Mouse (Mus musculus): ENCODE results near the gene Gm2174. TPM values are rescaled to one million over a fixed set of nuclear protein-coding genes. Genes with fewer than 3 reads are reported as not detected.

The Gm2174 gene
- polyA plus RNA-seq, 1 experiment = not detected

GRCm38 (mm10) chrX:56430601-56431000, 17.2 kb upstream of the Gm2174 start:
- H3ac ChIP-seq (ENCODE audit: control insufficient read depth, insufficient read length, low read depth) = no peak overlapping the region
- no peak for TF ChIP-seq USF1 (IDR thresholded peaks at IDR 0.05; ENCODE audit: low read depth)
- TF ChIP-seq FOSL1 (IDR thresholded peaks at IDR 0.05; ENCODE audit: insufficient read depth, low read length, poor library complexity, severe bottlenecking) = no peak
- TF ChIP-seq MYOG (IDR thresholded peaks at IDR 0.05; ENCODE audit: control insufficient read depth, extremely low read depth, insufficient read length) = no peak
- TF ChIP-seq MYOD1 (IDR thresholded peaks at IDR 0.05; ENCODE audit: control insufficient read depth, insufficient read length, low read depth) = no peak
- TF ChIP-seq CEBPB (IDR thresholded peaks at IDR 0.05; ENCODE audit: low read depth) = no peak
- TF ChIP-seq CTCF (IDR thresholded peaks at IDR 0.05; ENCODE audit: control insufficient read depth, insufficient read depth, insufficient read length) = no peak
- no peak for TF ChIP-seq MAX (IDR thresholded peaks at IDR 0.05)

GRCm38 (mm10) chrX:56435758-56436283, 11.9 kb upstream of the Gm2174 start:
- Histone ChIP-seq H3K4me3 (ENCODE audit: insufficient read depth, poor library complexity, severe bottlenecking) (no peak overlapping the region), H3K27me3 (ENCODE audit: control insufficient read depth, insufficient read depth, insufficient read length) (no peaks in the 10 kb centered on the region), H3ac (ENCODE audit: control insufficient read depth, insufficient read length, low read depth) (no peak overlapping the region), H3K79me2 (ENCODE audit: control insufficient read depth, insufficient read depth) (no peaks in the 10 kb centered on the region), H3K79me3 (ENCODE audit: low read depth) (no peaks in the 10 kb centered on the region), H3K36me3 (ENCODE audit: control insufficient read depth, insufficient read depth) (no peaks in the 10 kb centered on the region)
- TF ChIP-seq CTCF (IDR thresholded peaks at IDR 0.05; ENCODE audit: control insufficient read depth, insufficient read depth, insufficient read length) = no peak
- TF ChIP-seq MYOG (IDR thresholded peaks at IDR 0.05; ENCODE audit: control insufficient read depth, extremely low read depth, insufficient read length) = no peak
- no peak for TF ChIP-seq MYOD1 (IDR thresholded peaks at IDR 0.05; ENCODE audit: control insufficient read depth, insufficient read length, low read depth)
- TF ChIP-seq USF1 (IDR thresholded peaks at IDR 0.05; ENCODE audit: low read depth) = no peak
- TF ChIP-seq CEBPB (IDR thresholded peaks at IDR 0.05; ENCODE audit: low read depth) = no peak
- no peak for TF ChIP-seq FOSL1 (IDR thresholded peaks at IDR 0.05; ENCODE audit: insufficient read depth, low read length, poor library complexity, severe bottlenecking)
- TF ChIP-seq MAX (IDR thresholded peaks at IDR 0.05) = no peak

More at GRCm38 (mm10) chrX:56430601-56431000, 17.2 kb upstream of the Gm2174 start:
- H3K36me3 ChIP-seq (ENCODE audit: control insufficient read depth, insufficient read depth) = no peaks in the 10 kb centered on the region
- H3K4me3 ChIP-seq (ENCODE audit: insufficient read depth, poor library complexity, severe bottlenecking) = no peak overlapping the region
- H3K79me2 ChIP-seq (ENCODE audit: control insufficient read depth, insufficient read depth) = no peaks in the 10 kb centered on the region
- no peaks in the 10 kb centered on the region for H3K27me3 ChIP-seq (ENCODE audit: control insufficient read depth, insufficient read depth, insufficient read length)
- no peaks in the 10 kb centered on the region for H3K79me3 ChIP-seq (ENCODE audit: low read depth)

GRCm38 (mm10) chrX:56446487-56447428, 1.0 kb upstream of the Gm2174 start:
- no peak for TF ChIP-seq USF1 (IDR thresholded peaks at IDR 0.05; ENCODE audit: low read depth)
- TF ChIP-seq CEBPB (IDR thresholded peaks at IDR 0.05; ENCODE audit: low read depth) = no peak
- no peak for TF ChIP-seq CTCF (IDR thresholded peaks at IDR 0.05; ENCODE audit: control insufficient read depth, insufficient read depth, insufficient read length)
- TF ChIP-seq MYOD1 (IDR thresholded peaks at IDR 0.05; ENCODE audit: control insufficient read depth, insufficient read length, low read depth) = no peak
- no peak for TF ChIP-seq MYOG (IDR thresholded peaks at IDR 0.05; ENCODE audit: control insufficient read depth, extremely low read depth, insufficient read length)
- TF ChIP-seq FOSL1 (IDR thresholded peaks at IDR 0.05; ENCODE audit: insufficient read depth, low read length, poor library complexity, severe bottlenecking) = no peak
- TF ChIP-seq MAX (IDR thresholded peaks at IDR 0.05) = no peak
- Histone ChIP-seq H3K27me3 (ENCODE audit: control insufficient read depth, insufficient read depth, insufficient read length) (peaks cover 5% of the 10 kb centered on the region), H3K4me3 (ENCODE audit: insufficient read depth, poor library complexity, severe bottlenecking) (no peak overlapping the region), H3ac (ENCODE audit: control insufficient read depth, insufficient read length, low read depth) (no peak overlapping the region), H3K36me3 (ENCODE audit: control insufficient read depth, insufficient read depth) (no peaks in the 10 kb centered on the region), H3K79me2 (ENCODE audit: control insufficient read depth, insufficient read depth) (no peaks in the 10 kb centered on the region), H3K79me3 (ENCODE audit: low read depth) (no peaks in the 10 kb centered on the region)

GRCm38 (mm10) chrX:56454671-56455371, 7.1 kb downstream of the Gm2174 start, which contains the start of gene Ints6l:
Ints6l (plus strand) TSS chrX:56454857.
- no peaks in the 10 kb centered on the region for H3K36me3 ChIP-seq (ENCODE audit: control insufficient read depth, insufficient read depth)
- no peaks in the 10 kb centered on the region for H3K27me3 ChIP-seq (ENCODE audit: control insufficient read depth, insufficient read depth, insufficient read length)
- TF ChIP-seq CEBPB (IDR thresholded peaks at IDR 0.05; ENCODE audit: low read depth) (no peak), USF1 (IDR thresholded peaks at IDR 0.05; ENCODE audit: low read depth) (peak; percentile 91), MAX (IDR thresholded peaks at IDR 0.05) (peak; percentile 28), FOSL1 (IDR thresholded peaks at IDR 0.05; ENCODE audit: insufficient read depth, low read length, poor library complexity, severe bottlenecking) (no peak), MYOD1 (IDR thresholded peaks at IDR 0.05; ENCODE audit: control insufficient read depth, insufficient read length, low read depth) (no peak)
- no peaks in the 10 kb centered on the region for H3K79me3 ChIP-seq (ENCODE audit: low read depth)
- H3K4me3 ChIP-seq (ENCODE audit: insufficient read depth, poor library complexity, severe bottlenecking) = peak within 1 kb of the TSS; percentile 37
- H3ac ChIP-seq (ENCODE audit: control insufficient read depth, insufficient read length, low read depth) = peak within 1 kb of the TSS; percentile 40
- H3K79me2 ChIP-seq (ENCODE audit: control insufficient read depth, insufficient read depth) = no peaks in the 10 kb centered on the region

All from C2C12 (cell line).